Mouse (Mus musculus) myocyte (in vitro differentiated cells): Measurements from ENCODE around the gene Gm20388.

ENCODE experiments used
- E2F4 ChIP-seq: IDR thresholded peaks from one replicate; pipeline ENCODE4 v1.6.1; 2011; ENCODE audit warnings: mild to moderate bottlenecking, control low read depth, moderate library complexity; ENCODE audit not compliant: insufficient read depth
- MAX ChIP-seq: IDR thresholded peaks from one replicate; pipeline ENCODE4 v1.6.1; 2011; ENCODE audit warnings: low read depth, mild to moderate bottlenecking, control low read depth
- MYOD1 ChIP-seq, 3 experiments: IDR thresholded peaks; one replicate each; pipeline ENCODE4 v1.6.1; 2011; ENCODE audit warnings: control low read depth in 2 of 3, low read depth in 2 of 3, mild to moderate bottlenecking in 2 of 3, moderate library complexity in 1 of 3; ENCODE audit not compliant: insufficient read length in 2 of 3, control insufficient read depth in 1 of 3
- MYOG ChIP-seq, 3 experiments: IDR thresholded peaks; one replicate each; pipeline ENCODE4 v1.6.1; 2011; ENCODE audit warnings: control low read depth in 2 of 3, low read depth in 2 of 3, mild to moderate bottlenecking in 2 of 3; ENCODE audit not compliant: insufficient read length in 2 of 3, control insufficient read depth in 1 of 3, insufficient read depth in 1 of 3
- POLR2A ChIP-seq: IDR thresholded peaks from one replicate; pipeline ENCODE4 v1.6.1; 2011; ENCODE audit warnings: low read depth, mild to moderate bottlenecking, control low read depth, moderate library complexity; ENCODE audit not compliant: insufficient read length
- POLR2AphosphoS2 ChIP-seq: IDR thresholded peaks from one replicate; pipeline ENCODE4 v1.6.1; 2011; ENCODE audit warnings: low read depth, control low read depth; ENCODE audit not compliant: insufficient read length
- REST ChIP-seq: IDR thresholded peaks from one replicate; pipeline ENCODE4 v1.6.1; 2011; ENCODE audit warnings: mild to moderate bottlenecking, control low read depth, moderate library complexity; ENCODE audit not compliant: insufficient read depth, insufficient read length
- TCF12 ChIP-seq: IDR thresholded peaks from one replicate; pipeline ENCODE4 v1.6.1; 2011; ENCODE audit warnings: mild to moderate bottlenecking, control low read depth; ENCODE audit not compliant: poor library complexity, insufficient read depth, severe bottlenecking
- TCF3 ChIP-seq: IDR thresholded peaks from one replicate; pipeline ENCODE4 v1.6.1; 2011; ENCODE audit warnings: low read depth, control low read depth; ENCODE audit not compliant: insufficient read length
- USF1 ChIP-seq: IDR thresholded peaks from one replicate; pipeline ENCODE4 v1.6.1; 2011; ENCODE audit warnings: low read depth, mild to moderate bottlenecking, control low read depth, moderate library complexity

GRCm38 (mm10) chr8:124171557-124172528 lies 4261.2 kb downstream of the Gm20388 start:
- TF ChIP-seq POLR2A (no peak), MAX (no peak), POLR2AphosphoS2 (no peak), MYOG (IDR thresholded peaks at IDR 0.05; ENCODE audit: control insufficient read depth in 1 of 3, insufficient read depth in 1 of 3, insufficient read length in 2 of 3, low read depth in 2 of 3) (no peak), TCF12 (no peak), USF1 (no peak), TCF3 (no peak), E2F4 (no peak), MYOD1 (IDR thresholded peaks at IDR 0.05; ENCODE audit: control insufficient read depth in 1 of 3, insufficient read length in 2 of 3, low read depth in 2 of 3) (no peak), REST (no peak)
